Comparison of ENCODE assay signal across 19 mouse cellular contexts in the genomic region with DNA sequence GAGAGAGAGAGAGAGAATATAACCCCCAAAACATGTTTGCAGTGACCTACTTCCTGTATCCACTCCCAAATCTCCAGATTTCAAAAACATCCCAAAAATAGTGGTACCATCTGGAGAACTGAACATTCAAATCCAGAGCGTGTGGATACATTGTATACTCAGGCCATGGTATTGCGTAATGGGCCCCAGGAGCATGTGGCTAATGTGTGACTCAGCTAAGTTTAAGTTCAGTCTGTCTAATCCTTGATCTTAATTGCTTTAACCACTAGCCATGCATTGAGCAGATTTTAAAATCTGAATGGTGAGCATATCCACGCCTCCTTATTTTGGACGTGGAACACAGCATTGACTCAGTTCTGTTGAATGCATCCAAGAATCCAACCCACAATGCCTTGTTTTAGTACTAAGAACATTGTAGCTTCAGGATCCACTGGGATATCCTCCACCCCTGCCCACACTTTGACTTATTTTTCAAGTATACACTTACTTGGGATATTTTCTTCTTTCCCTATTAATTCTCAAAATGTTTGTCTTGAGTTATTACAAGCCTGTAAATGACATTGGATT. TPM values are rescaled to one million over a fixed set of nuclear protein-coding genes. Genes with fewer than 3 reads are reported as not detected.
A peak's percentile ranks its signal among the peaks of the same experiment; 100 is the strongest.
DNase-seq lines count a peak whose midpoint lies in the region.
"Had no signal": no experiment of that assay in that cellular context is flagged by ENCODE, and none has a peak within 500 bp of the region (broad histone marks: within the 10 kb centered on the region; RNA-seq: fewer than 3 reads in every experiment).

No protein-coding gene starts in this region.

- WGBS in midbrain, embryonic 10.5 days, result 91% methylated on average over 4 of the region's 4 CpGs

- peak; percentile 4 for DNase-seq in layer of hippocampus, adult 9-10 months (ENCODE audit: low spot score)
- no peak for DNase-seq in layer of hippocampus, postnatal 14 days (ENCODE audit: low spot score in 2 of 2)
- peak; percentile 3 to 21 for DNase-seq in right cerebral cortex, postnatal 36 days (ENCODE audit: low spot score in 2 of 2)
- DNase-seq in right cerebral cortex, postnatal 4 days, result no peak
- peak; percentile 31 for DNase-seq in fibroblast of lung, adult 2 months (ENCODE audit: low read depth)
- DNase-seq in midbrain, embryonic 10.5 days (ENCODE audit: low spot score), result no peak
- no peak for DNase-seq in ovary, postnatal 10 days (ENCODE audit: low spot score)
- DNase-seq: adrenal gland, postnatal 10 days; cerebellum, adult 18-20 months; cerebellum, postnatal 36 days; forebrain, postnatal 0 days; gastrocnemius, postnatal 36 days; thymus, adult 2 months had no signal

- H3K27me3 ChIP-seq in midbrain, embryonic 10.5 days (ENCODE audit: low read depth, poor library complexity, severe bottlenecking), result no peaks in the 10 kb centered on the region
- H3K27me3 ChIP-seq: megakaryocyte, embryonic 14.5 days; neural tube, embryonic 12.5 days had no signal

- H3K36me3 ChIP-seq in midbrain, embryonic 10.5 days, result no peaks in the 10 kb centered on the region
- H3K36me3 ChIP-seq: G1E; neural tube, embryonic 12.5 days had no signal

- H3K4me1 ChIP-seq in midbrain, embryonic 10.5 days, result no peaks in the 10 kb centered on the region
- H3K4me1 ChIP-seq: megakaryocyte, embryonic 14.5 days; neural tube, embryonic 12.5 days had no signal

- H3K27ac ChIP-seq in midbrain, embryonic 10.5 days (replicated peaks), result no peak overlapping the region
- H3K27ac ChIP-seq: hindbrain, embryonic 14.5 days; liver, embryonic 14.5 days; neural tube, embryonic 12.5 days had no signal

- no peaks in the 10 kb centered on the region for H3K9me3 ChIP-seq in midbrain, embryonic 10.5 days (replicated peaks)
- H3K9me3 ChIP-seq: neural tube, embryonic 12.5 days had no signal

- no peak overlapping the region for H3K4me3 ChIP-seq in midbrain, embryonic 10.5 days
- H3K4me3 ChIP-seq: megakaryocyte, embryonic 14.5 days; neural tube, embryonic 12.5 days had no signal

RNA-seq across cellular contexts. Expression of a gene that starts 40.5 kb away (rescaled TPM):
- total RNA-seq in layer of hippocampus, postnatal 14 days (2021), result under 1 TPM; 0.16 to 0.17 TPM
- 0.07 and 0.12 TPM in 2 replicates for polyA plus RNA-seq in midbrain, embryonic 10.5 days (2016; fragmentation: Nextera tagmentation; extraction: Ambion mirVana)
- total RNA-seq: gastrocnemius, postnatal 36 days had no signal
- polyA plus RNA-seq: G1E; stomach, embryonic 14.5 days had no signal

Comparison
In these comparisons a context has a peak if more than half of its experiments do, and no peak if none do; other contexts are left out.
1. DNase-seq: peak in layer of hippocampus, adult 9-10 months (single experiment), right cerebral cortex, postnatal 36 days (2 of 2) and fibroblast of lung, adult 2 months (single experiment); none in layer of hippocampus, postnatal 14 days (0 of 2), right cerebral cortex, postnatal 4 days (single experiment), midbrain, embryonic 10.5 days (single experiment) and ovary, postnatal 10 days (single experiment).